Mouse (Mus musculus) left cerebral cortex, postnatal 36 days (tissue): ENCODE results near the gene Gp5. TPM values are rescaled to one million over a fixed set of nuclear protein-coding genes. Genes with fewer than 3 reads are reported as not detected.

Experiments used
- DNase-seq, 2 experiments: peaks; one replicate each; pipeline ENCODE4 v3.0.0; 2021 to 2022; ENCODE audit warnings: low spot score in 2 of 2, mixed read lengths in 1 of 2
- intact Hi-C: fragments of 180-260 bp; cut with DNase I; formaldehyde crosslinking; loops from one replicate; pipeline ENCODE4 v1.15.1; 2025
- total RNA-seq, 2 experiments: library from RNA; stranded (reverse); gene quantifications; 2 replicates each; pipeline ENCODE4 v1.2.3; 2021

The Gp5 gene
- total RNA-seq, 2 experiments from 2014 or later: 0.99 to 1.2 TPM

- intact Hi-C loops: no loop called here
These were observed 27.6 kb downstream of the Gp5 start, which contains the start of gene Lrrc15 for GRCm38 (mm10) chr16:30282844-30283495. Gene Lrrc15, minus strand, starts transcription at chr16:30283256.

GRCm38 (mm10) chr16:30280676-30281297, 29.8 kb downstream of the Gp5 start:
- intact Hi-C loops: no loop called here
- no peak for DNase-seq

More at GRCm38 (mm10) chr16:30282844-30283495, 27.6 kb downstream of the Gp5 start, which contains the start of gene Lrrc15:
- DNase-seq: no peak

GRCm38 (mm10) chr16:30278406-30278805, 32.2 kb downstream of the Gp5 start:
- DNase-seq: no peak
- intact Hi-C loops: no loop called here

- intact Hi-C loops: no loop called here
- no peak for DNase-seq
These were observed 34.8 kb downstream of the Gp5 start for GRCm38 (mm10) chr16:30275558-30276340.

- no peak for DNase-seq
- intact Hi-C loops: no loop called here
These were observed 37.5 kb downstream of the Gp5 start for GRCm38 (mm10) chr16:30273065-30273464.

- peak in 1 of 2 experiments; percentile 24 for DNase-seq
- intact Hi-C loops: no loop called here
These were observed 38.5 kb downstream of the Gp5 start for GRCm38 (mm10) chr16:30271941-30272595.

- intact Hi-C loops: no loop called here
- DNase-seq: no peak
These were observed 39.3 kb downstream of the Gp5 start for GRCm38 (mm10) chr16:30271223-30271761.

- DNase-seq: no peak
- intact Hi-C loops: no loop called here
These were observed 43.2 kb downstream of the Gp5 start, which contains the start of gene Cpn2 for GRCm38 (mm10) chr16:30267359-30267758. Gene Cpn2, minus strand, starts transcription at chr16:30267499.

GRCm38 (mm10) chr16:30266561-30266960, 44.0 kb downstream of the Gp5 start:
- intact Hi-C loops: no loop called here
- no peak for DNase-seq

- no peak for DNase-seq
- intact Hi-C loops: no loop called here
These were observed 45.0 kb downstream of the Gp5 start for GRCm38 (mm10) chr16:30265611-30266010.

- intact Hi-C loops: no loop called here
- DNase-seq: no peak
These were observed 47.4 kb downstream of the Gp5 start for GRCm38 (mm10) chr16:30263156-30263555.

- peak in 1 of 2 experiments; percentile 55 for DNase-seq
- intact Hi-C loops: no loop called here
These were observed 47.9 kb downstream of the Gp5 start for GRCm38 (mm10) chr16:30262664-30263063.

GRCm38 (mm10) chr16:30262157-30262556, 48.4 kb downstream of the Gp5 start:
- intact Hi-C loops: no loop called here
- DNase-seq: no peak

- intact Hi-C loops: no loop called here
- no peak for DNase-seq
These were observed 49.2 kb downstream of the Gp5 start for GRCm38 (mm10) chr16:30261341-30261740.

GRCm38 (mm10) chr16:30260012-30260635, 50.5 kb downstream of the Gp5 start:
- DNase-seq: no peak
- intact Hi-C loops: no loop called here

GRCm38 (mm10) chr16:30259444-30259843, 51.1 kb downstream of the Gp5 start:
- no peak for DNase-seq
- intact Hi-C loops: loop anchor here (10.0 kb wide), 1 partner anchor 245 kb away; no protein-coding TSS in a partner anchor

GRCm38 (mm10) chr16:30258441-30258840, 52.1 kb downstream of the Gp5 start:
- intact Hi-C loops: loop anchor here (10.0 kb wide), 1 partner anchor 246 kb away; no protein-coding TSS in a partner anchor
- DNase-seq: no peak

- no peak for DNase-seq
These were observed 52.9 kb downstream of the Gp5 start for GRCm38 (mm10) chr16:30257718-30258117.

More at GRCm38 (mm10) chr16:30257718-30258117, 52.9 kb downstream of the Gp5 start:
- intact Hi-C loops: loop anchor here (10.0 kb wide), 1 partner anchor 247 kb away; no protein-coding TSS in a partner anchor
